Mouse (Mus musculus) cerebellum, adult 2 months (tissue): ENCODE results near the gene Enc1. TPM values are rescaled to one million over a fixed set of nuclear protein-coding genes. Genes with fewer than 3 reads are reported as not detected.

Experiments
- DNase-seq, 2 experiments: peaks; one replicate each; pipeline ENCODE4 v3.0.0; 2021
- H3K27ac ChIP-seq: fragments of 200-500 bp; 2 replicates; pipeline ENCODE4 v1.5.1; 2012; ENCODE audit warnings: low read length, control low read depth, inconsistent platforms; ENCODE audit not compliant: insufficient read depth
- H3K27me3 ChIP-seq: fragments of 200-500 bp; 2 replicates; pipeline ENCODE4 v1.6.1; 2012; ENCODE audit warnings: inconsistent platforms, mild to moderate bottlenecking, low read length, moderate library complexity; ENCODE audit not compliant: control insufficient read depth, insufficient read depth
- H3K4me1 ChIP-seq: fragments of 200-500 bp; 2 replicates; pipeline ENCODE4 v1.6.1; 2011; ENCODE audit warnings: low read length; ENCODE audit not compliant: control insufficient read depth, insufficient read depth
- H3K4me3 ChIP-seq: fragments of 200-500 bp; replicated peaks from 2 replicates; pipeline ENCODE3; 2011; ENCODE audit warnings: mild to moderate bottlenecking, low read depth, low read length, control low read depth; ENCODE audit not compliant: insufficient read depth
- CTCF ChIP-seq: fragments of 200-500 bp; IDR thresholded peaks from 2 replicates; pipeline ENCODE4 v1.5.1; 2011; ENCODE audit warnings: low read depth, mild to moderate bottlenecking, control low read depth, low read length, moderate library complexity, borderline replicate concordance; ENCODE audit not compliant: insufficient read depth
- POLR2A ChIP-seq: fragments of 200-500 bp; IDR thresholded peaks from 2 replicates; pipeline ENCODE4 v1.6.1; 2011; ENCODE audit warnings: low read length, control low read depth, borderline replicate concordance; ENCODE audit not compliant: insufficient read depth
- WGBS: fragments of 180-500 bp; shearing (Covaris S2); methylation state at CpG from one replicate; pipeline ENCODE4 v1.1.7; 2018; 5-methylcytosine and 5-hydroxymethylcytosine counted together
- polyA plus RNA-seq: library from polyadenylated mRNA; depleted of rRNA; stranded (reverse); fragments of >200 nt; gene quantifications from 2 replicates; pipeline ENCODE4 v1.2.3, GENCODE M21; 2012

The Enc1 gene
- polyA plus RNA-seq, 1 experiment, result 20.2 TPM

DNA sequence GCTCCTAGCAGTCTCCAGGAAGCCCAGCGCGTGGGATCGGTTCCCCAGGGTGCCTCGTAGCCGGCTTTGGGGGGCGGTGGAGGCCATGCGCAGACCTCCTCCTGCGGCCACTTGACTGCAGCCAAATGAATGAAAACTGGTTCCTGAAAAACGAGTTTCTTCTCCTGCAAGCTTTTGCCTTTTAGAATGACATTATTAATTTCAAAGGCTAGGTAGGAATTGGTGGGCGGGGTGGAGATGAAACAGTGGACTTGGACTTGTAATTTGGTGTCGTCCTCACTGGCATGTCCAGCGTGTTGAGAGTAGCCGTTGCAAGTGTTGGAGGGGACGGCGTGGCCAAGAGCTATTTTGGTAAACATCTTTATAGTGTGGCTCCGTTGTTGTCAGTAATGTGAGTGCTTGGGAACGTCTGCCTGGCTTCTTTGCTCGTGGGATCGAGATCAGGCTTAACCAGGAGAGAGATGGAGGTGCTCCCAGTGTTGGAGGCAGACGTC lies 929 bp downstream of the Enc1 start:
- H3K4me3 ChIP-seq, result peak overlapping the region; percentile 37
- no peaks in the 10 kb centered on the region; the same call in 1 of the 2 replicates for H3K27me3 ChIP-seq
- no peak for TF ChIP-seq CTCF
- no peak for TF ChIP-seq POLR2A
- H3K27ac ChIP-seq, result no peak overlapping the region
- 5% methylated on average over 20 of the region's 20 CpGs for WGBS
- no peak for DNase-seq
- 0 out of 2 replicates have a peak, but pooled peaks cover 6% of the 10 kb centered on the region for H3K4me1 ChIP-seq

GRCm38 (mm10) chr13:97242716-97243115 lies 1.8 kb downstream of the Enc1 start:
- Histone ChIP-seq H3K4me1 (0 out of 2 replicates have a peak, but pooled peaks cover 6% of the 10 kb centered on the region), H3K27ac (no peak overlapping the region), H3K27me3 (no peaks in the 10 kb centered on the region; the same call in 1 of the 2 replicates), H3K4me3 (peak overlapping the region; percentile 11)
- WGBS, result 31% methylated on average over 6 of the region's 6 CpGs
- DNase-seq, result no peak
- TF ChIP-seq CTCF, result no peak
- TF ChIP-seq POLR2A, result no peak

DNA sequence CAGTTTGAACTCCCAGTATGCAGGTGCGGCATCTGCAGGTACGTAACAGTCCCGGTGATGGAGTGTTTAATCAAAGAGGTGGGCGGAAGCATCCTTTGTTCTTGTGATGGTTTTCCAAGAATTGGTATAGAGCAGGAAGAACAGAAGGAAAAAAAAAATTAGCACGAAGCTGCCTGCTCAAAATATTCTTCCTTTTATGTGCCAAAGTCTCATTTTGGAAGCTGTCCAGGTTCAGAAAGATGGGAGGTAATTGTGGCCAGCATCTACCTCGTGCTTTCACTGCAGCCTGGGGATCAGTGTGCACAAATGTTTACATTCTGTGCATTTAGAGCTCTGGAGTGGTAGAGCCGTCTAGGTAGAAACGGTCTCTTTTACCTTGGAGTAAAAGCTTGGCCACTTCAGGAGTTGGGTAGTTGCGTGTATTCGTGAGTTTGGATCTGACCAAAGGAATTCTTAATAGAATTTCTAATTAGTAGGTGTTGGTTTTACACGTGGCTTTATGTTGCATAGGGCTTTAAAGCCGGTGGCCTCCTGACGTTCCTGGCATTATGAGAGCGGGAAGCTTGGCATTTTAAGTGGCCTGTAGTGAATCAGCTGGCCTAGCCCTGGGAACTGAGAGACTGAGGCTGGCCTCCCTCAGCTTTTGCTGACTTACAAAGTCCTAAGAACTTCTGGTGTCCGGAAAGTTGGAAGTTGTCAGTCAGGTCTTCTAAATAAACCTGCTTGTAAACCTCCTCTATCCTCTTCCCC lies 3.2 kb downstream of the Enc1 start:
- Histone ChIP-seq H3K4me3 (no peak overlapping the region), H3K27me3 (no peaks in the 10 kb centered on the region; the same call in 1 of the 2 replicates), H3K4me1 (0 out of 2 replicates have a peak, but pooled peaks cover 6% of the 10 kb centered on the region), H3K27ac (no peak overlapping the region)
- no peak for DNase-seq
- no peak for TF ChIP-seq POLR2A
- TF ChIP-seq CTCF, result no peak
- WGBS, result 47% methylated on average over 15 of the region's 15 CpGs

DNA sequence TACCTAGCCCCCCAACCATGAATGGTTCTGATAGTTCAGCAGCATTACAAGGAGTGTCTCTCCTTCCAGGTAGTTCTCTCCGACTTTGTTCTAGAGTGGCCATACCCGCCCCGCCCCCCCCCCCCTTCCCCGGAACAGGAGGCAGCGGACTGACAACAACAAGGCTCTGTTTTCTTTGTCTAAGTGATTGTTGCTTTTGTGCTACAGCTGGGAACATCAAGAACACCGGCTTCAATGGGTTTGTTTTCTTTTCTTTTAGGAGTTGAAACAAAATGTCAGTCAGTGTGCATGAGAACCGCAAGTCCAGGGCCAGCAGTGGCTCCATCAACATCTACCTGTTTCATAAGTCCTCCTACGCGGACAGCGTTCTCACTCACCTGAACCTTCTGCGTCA lies 3.8 kb downstream of the Enc1 start:
- Histone ChIP-seq H3K4me3 (no peak overlapping the region), H3K27ac (no peak overlapping the region), H3K27me3 (no peaks in the 10 kb centered on the region; the same call in 1 of the 2 replicates), H3K4me1 (0 out of 2 replicates have a peak, but pooled peaks cover 6% of the 10 kb centered on the region)
- WGBS, result 67% methylated on average over 11 of the region's 11 CpGs
- no peak for TF ChIP-seq POLR2A
- TF ChIP-seq CTCF, result no peak
- no peak for DNase-seq

DNA sequence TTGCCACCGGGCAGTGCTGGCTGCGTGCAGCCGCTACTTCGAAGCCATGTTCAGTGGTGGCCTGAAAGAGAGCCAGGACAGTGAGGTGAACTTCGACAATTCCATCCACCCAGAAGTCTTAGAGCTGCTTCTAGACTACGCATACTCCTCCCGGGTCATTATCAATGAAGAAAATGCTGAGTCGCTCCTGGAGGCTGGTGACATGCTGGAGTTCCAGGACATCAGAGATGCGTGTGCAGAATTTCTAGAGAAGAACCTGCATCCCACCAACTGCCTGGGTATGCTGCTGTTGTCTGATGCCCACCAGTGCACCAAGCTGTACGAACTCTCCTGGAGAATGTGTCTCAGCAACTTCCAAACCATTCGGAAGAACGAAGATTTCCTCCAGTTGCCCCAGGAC lies 4.3 kb downstream of the Enc1 start:
- Histone ChIP-seq H3K4me3 (no peak overlapping the region), H3K4me1 (peaks cover 5% of the 10 kb centered on the region; the same call in 1 of the 2 replicates), H3K27me3 (no peaks in the 10 kb centered on the region; the same call in 1 of the 2 replicates), H3K27ac (no peak overlapping the region)
- 73% methylated on average over 12 of the region's 12 CpGs for WGBS
- no peak for TF ChIP-seq CTCF
- TF ChIP-seq POLR2A, result no peak
- DNase-seq, result no peak

DNA sequence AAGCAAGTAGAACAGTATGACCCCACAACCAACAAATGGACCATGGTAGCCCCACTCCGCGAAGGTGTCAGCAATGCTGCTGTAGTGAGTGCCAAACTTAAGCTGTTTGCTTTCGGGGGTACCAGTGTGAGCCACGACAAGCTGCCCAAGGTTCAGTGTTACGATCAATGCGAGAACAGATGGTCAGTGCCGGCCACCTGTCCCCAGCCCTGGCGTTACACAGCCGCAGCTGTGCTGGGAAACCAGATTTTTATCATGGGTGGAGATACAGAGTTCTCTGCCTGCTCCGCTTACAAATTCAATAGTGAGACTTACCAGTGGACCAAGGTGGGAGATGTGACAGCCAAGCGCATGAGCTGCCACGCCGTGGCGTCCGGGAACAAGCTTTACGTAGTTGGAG lies 5.3 kb downstream of the Enc1 start:
- Histone ChIP-seq H3K4me3 (no peak overlapping the region), H3K27me3 (no peaks in the 10 kb centered on the region; the same call in 1 of the 2 replicates), H3K4me1 (no peaks in the 10 kb centered on the region; the same call in 1 of the 2 replicates), H3K27ac (no peak overlapping the region)
- 21% methylated on average over 16 of the region's 16 CpGs for WGBS
- TF ChIP-seq CTCF (no peak), POLR2A (no peak)
- no peak for DNase-seq

- Histone ChIP-seq H3K4me1 (no peaks in the 10 kb centered on the region; the same call in 1 of the 2 replicates), H3K27me3 (no peaks in the 10 kb centered on the region; the same call in 1 of the 2 replicates), H3K27ac (no peak overlapping the region), H3K4me3 (no peak overlapping the region)
- TF ChIP-seq POLR2A (no peak), CTCF (no peak)
- DNase-seq, result no peak
- WGBS, result 81% methylated on average over 4 of the region's 4 CpGs
Measured at GRCm38 (mm10) chr13:97247754-97248153, 6.8 kb downstream of the Enc1 start.

DNA sequence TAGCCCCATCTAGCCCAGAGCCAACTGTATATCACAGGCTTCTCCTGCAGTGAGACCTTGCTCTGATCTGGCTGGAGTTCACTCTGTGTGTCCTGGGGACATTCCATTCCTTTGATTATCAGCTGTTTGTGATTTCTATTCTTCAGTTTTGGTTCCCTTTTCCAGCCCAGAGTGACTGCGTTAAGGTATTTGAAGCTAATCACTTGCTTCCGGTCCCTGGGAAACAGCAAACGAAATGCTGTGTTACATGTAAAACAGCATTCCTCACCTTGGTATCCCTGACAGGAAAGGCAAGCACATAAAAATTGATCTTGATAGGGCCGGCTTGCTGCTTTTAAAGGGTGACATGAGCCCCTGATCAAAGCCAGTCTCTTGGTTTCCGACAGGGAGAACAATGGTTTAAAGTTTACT lies 8.2 kb downstream of the Enc1 start:
- DNase-seq, result no peak
- 90% methylated on average over 5 of the region's 5 CpGs for WGBS
- H3K4me1 ChIP-seq, result no peaks in the 10 kb centered on the region; the same call in 1 of the 2 replicates
- H3K27ac ChIP-seq, result no peak overlapping the region
- TF ChIP-seq CTCF, result no peak
- no peak for TF ChIP-seq POLR2A
- H3K4me3 ChIP-seq, result no peak overlapping the region
- H3K27me3 ChIP-seq, result no peaks in the 10 kb centered on the region; the same call in 1 of the 2 replicates
